In the genomic region with DNA sequence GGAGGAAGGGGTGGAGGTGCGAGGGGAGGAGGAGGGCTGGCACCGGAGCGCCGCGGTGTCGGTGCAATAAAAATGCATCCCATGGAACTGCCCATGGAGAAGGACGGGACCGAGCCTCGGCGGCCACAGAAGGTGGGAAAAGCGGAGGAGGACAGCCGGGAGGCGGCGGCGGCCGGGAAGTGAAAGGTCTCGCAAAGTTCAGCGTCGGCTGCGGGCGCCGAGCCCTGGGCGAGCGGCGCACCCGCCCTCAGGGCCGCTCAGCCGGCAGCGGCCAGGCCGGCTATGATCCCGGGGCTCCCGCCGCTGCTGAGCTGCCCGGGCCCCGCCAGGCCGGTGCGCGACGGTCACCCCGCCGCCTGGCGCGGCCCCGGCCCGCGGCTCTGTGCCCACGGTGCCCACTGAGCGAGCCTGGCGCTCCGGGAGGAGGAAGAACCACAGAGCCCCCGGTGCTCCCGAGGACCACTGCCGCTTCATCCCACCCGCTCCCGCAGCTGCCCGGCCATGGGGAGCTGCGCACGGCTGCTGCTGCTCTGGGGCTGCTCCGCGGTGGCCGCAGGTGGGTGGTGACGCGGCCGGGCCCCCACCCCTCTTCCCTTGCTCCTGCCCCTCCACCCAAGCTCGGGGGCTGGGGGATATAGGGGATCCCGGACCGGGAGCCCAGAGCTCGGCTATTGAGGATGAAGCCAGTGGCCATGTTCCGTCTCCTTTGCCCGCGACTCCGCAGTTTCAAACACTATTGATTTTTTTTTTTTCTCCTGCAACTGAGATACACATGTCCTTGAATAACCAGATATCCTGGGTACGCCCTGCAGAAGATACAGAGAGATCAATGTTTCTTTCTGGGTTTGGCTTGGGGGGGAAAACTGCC, we compare ENCODE assay signal across 8 mouse cellular contexts. TPM values are rescaled to one million over a fixed set of nuclear protein-coding genes. Genes with fewer than 3 reads are reported as not detected.
DNase-seq lines count a peak whose midpoint lies in the region; ATAC-seq and TF ChIP-seq lines count a peak whose summit lies in the region.

No protein-coding gene starts in this region.

- peak; percentile 39 for ATAC-seq in granulocyte monocyte progenitor cell, adult 5-6 weeks (replicated peaks; ENCODE audit: poor library complexity, severe bottlenecking)
- peak; percentile 53; the same call in 1 of the 2 replicates for ATAC-seq in intestine, postnatal 0 days
- ATAC-seq in liver, postnatal 0 days: peak; percentile 74
- peak; percentile 77 for ATAC-seq in neural tube, embryonic 14.5 days (ENCODE audit: low read depth)

- H3K9me3 ChIP-seq in intestine, postnatal 0 days (ENCODE audit: control insufficient read depth): no peaks in the 10 kb centered on the region
- no peaks in the 10 kb centered on the region for H3K9me3 ChIP-seq in liver, postnatal 0 days (ENCODE audit: low read length)
- H3K9me3 ChIP-seq in neural tube, embryonic 14.5 days (ENCODE audit: control insufficient read depth, low read length): no peaks in the 10 kb centered on the region

- under 1% methylated on average over 47 of the region's 73 CpGs for WGBS in intestine, postnatal 0 days
- WGBS in liver, postnatal 0 days (ENCODE audit: insufficient replicate concordance): under 1% methylated on average over 54 of the region's 73 CpGs
- WGBS in neural tube, embryonic 14.5 days: under 1% methylated on average over 36 of the region's 73 CpGs

- no peaks in the 10 kb centered on the region for H3K36me3 ChIP-seq in intestine, postnatal 0 days (ENCODE audit: control insufficient read depth, insufficient read depth)
- H3K36me3 ChIP-seq in liver, postnatal 0 days (replicated peaks; ENCODE audit: insufficient read depth, low read length): no peaks in the 10 kb centered on the region
- no peaks in the 10 kb centered on the region for H3K36me3 ChIP-seq in neural tube, embryonic 14.5 days (ENCODE audit: control insufficient read depth, insufficient read depth, low read length)

- H3K9ac ChIP-seq in intestine, postnatal 0 days (ENCODE audit: low read depth, low read length): peak overlapping the region; percentile 55
- H3K9ac ChIP-seq in liver, postnatal 0 days (replicated peaks): peak overlapping the region; percentile 77
- peak overlapping the region; percentile 85 for H3K9ac ChIP-seq in neural tube, embryonic 14.5 days (replicated peaks; ENCODE audit: low read depth, low read length)

- no peak for TF ChIP-seq CTCF in intestine, postnatal 0 days (IDR thresholded peaks at IDR 0.05; ENCODE audit: low read depth)
- TF ChIP-seq CTCF in liver, postnatal 0 days (IDR thresholded peaks at IDR 0.05; ENCODE audit: low read depth): no peak

- peak overlapping the region; percentile 100 for H3K4me2 ChIP-seq in intestine, postnatal 0 days (replicated peaks; ENCODE audit: low read depth)
- peak overlapping the region; percentile 100 for H3K4me2 ChIP-seq in liver, postnatal 0 days (ENCODE audit: low read depth, low read length)
- H3K4me2 ChIP-seq in neural tube, embryonic 14.5 days (ENCODE audit: low read depth, low read length): peak overlapping the region; percentile 80

- TF ChIP-seq EP300 in liver, postnatal 0 days (IDR thresholded peaks at IDR 0.05; ENCODE audit: low read depth): no peak

- peak overlapping the region; percentile 74 for H3K4me3 ChIP-seq in intestine, postnatal 0 days (ENCODE audit: low read depth, low read length)
- H3K4me3 ChIP-seq in liver, postnatal 0 days (ENCODE audit: low read depth, low read length): peak overlapping the region; percentile 83
- peak overlapping the region; percentile 74 for H3K4me3 ChIP-seq in neural tube, embryonic 14.5 days (ENCODE audit: low read depth, low read length)

- H3K4me1 ChIP-seq in intestine, postnatal 0 days (replicated peaks; ENCODE audit: control insufficient read depth, insufficient read depth, low read length): 0 out of 2 replicates have a peak, but pooled peaks cover 8% of the 10 kb centered on the region
- peaks cover 21% of the 10 kb centered on the region for H3K4me1 ChIP-seq in liver, postnatal 0 days (ENCODE audit: insufficient read depth)
- 0 out of 2 replicates have a peak, but pooled peaks cover 5% of the 10 kb centered on the region for H3K4me1 ChIP-seq in neural tube, embryonic 14.5 days (ENCODE audit: control insufficient read depth, insufficient read depth, low read length)

- no peak overlapping the region for H3K27ac ChIP-seq in intestine, postnatal 0 days (ENCODE audit: low read depth, low read length)
- peak overlapping the region; percentile 39; the same call in 1 of the 2 replicates for H3K27ac ChIP-seq in liver, postnatal 0 days (ENCODE audit: low read depth)
- H3K27ac ChIP-seq in neural tube, embryonic 14.5 days (ENCODE audit: low read depth, low read length): peak overlapping the region; percentile 60

- peaks cover 30% of the 10 kb centered on the region; the same call in 1 of the 2 replicates for H3K27me3 ChIP-seq in intestine, postnatal 0 days (replicated peaks; ENCODE audit: control insufficient read depth, insufficient read depth, low read length)
- peaks cover 38% of the 10 kb centered on the region for H3K27me3 ChIP-seq in liver, postnatal 0 days (ENCODE audit: insufficient read depth, low read length)
- no peaks in the 10 kb centered on the region for H3K27me3 ChIP-seq in neural tube, embryonic 14.5 days (ENCODE audit: control insufficient read depth, insufficient read depth, low read length)

- peak; percentile 46 for DNase-seq in urinary bladder, adult 2 months (ENCODE audit: low spot score)
- DNase-seq in urinary bladder, postnatal 4 days (ENCODE audit: low spot score in 2 of 2): no peak
- peak; percentile 41 for DNase-seq in embryo, embryonic 10 days (ENCODE audit: low spot score)
- peak; percentile 52 for DNase-seq in liver, postnatal 0 days
- DNase-seq in adipocyte (ENCODE audit: low spot score): no peak

RNA-seq across cellular contexts. Expression of a gene that starts 0.7 kb away (rescaled TPM):
- polyA plus RNA-seq in urinary bladder, adult 2 months (2012; rRNA removed): 7.8 and 11.2 TPM in 2 replicates
- not detected in 2 replicates for total RNA-seq in granulocyte monocyte progenitor cell, adult 5-6 weeks (2014; fragmentation: Nextera tagmentation)
- total RNA-seq in granulocyte monocyte progenitor cell, adult 5-6 weeks (2017): not detected in 2 replicates
- 0.10 and 0.25 TPM in 2 replicates for polyA plus RNA-seq in intestine, postnatal 0 days (2015; fragmentation: Nextera tagmentation; extraction: Ambion mirVana)
- polyA plus RNA-seq in liver, postnatal 0 days (2015; fragmentation: Nextera tagmentation; extraction: Ambion mirVana): 0.39 and 0.74 TPM in 2 replicates
- 0.53 and 1.7 TPM in 2 replicates for polyA plus RNA-seq in neural tube, embryonic 14.5 days (2014; fragmentation: Nextera tagmentation; extraction: Ambion mirVana)

RNA-seq across cellular contexts. Expression of a gene that starts 51.7 kb away (rescaled TPM):
- polyA plus RNA-seq in urinary bladder, adult 2 months (2012; rRNA removed): 54.3 and 64.8 TPM in 2 replicates
- total RNA-seq in granulocyte monocyte progenitor cell, adult 5-6 weeks (2014; fragmentation: Nextera tagmentation): 231 and 253 TPM in 2 replicates
- 215 and 233 TPM in 2 replicates for total RNA-seq in granulocyte monocyte progenitor cell, adult 5-6 weeks (2017)
- polyA plus RNA-seq in intestine, postnatal 0 days (2015; fragmentation: Nextera tagmentation; extraction: Ambion mirVana): 56.1 and 57.9 TPM in 2 replicates
- polyA plus RNA-seq in liver, postnatal 0 days (2015; fragmentation: Nextera tagmentation; extraction: Ambion mirVana): 45.4 and 53.0 TPM in 2 replicates
- polyA plus RNA-seq in neural tube, embryonic 14.5 days (2014; fragmentation: Nextera tagmentation; extraction: Ambion mirVana): 60.5 and 69.8 TPM in 2 replicates

Comparison
In these comparisons a context has a peak if more than half of its experiments do, and no peak if none do; other contexts are left out.
1. DNase-seq: peak in urinary bladder, adult 2 months (single experiment), embryo, embryonic 10 days (single experiment) and liver, postnatal 0 days (single experiment); none in urinary bladder, postnatal 4 days (0 of 2) and adipocyte (single experiment).
2. Peak in every context shown above with its lines, with median percentiles within 50 percentile points of each other: ATAC-seq, H3K4me2 ChIP-seq, H3K4me3 ChIP-seq and H3K9ac ChIP-seq.